Mouse (Mus musculus) cerebellum, adult 2 months (tissue): ENCODE data around the gene Crls1.

ENCODE experiments used
- CTCF ChIP-seq: fragments of 200-500 bp; IDR thresholded peaks from 2 replicates; pipeline ENCODE4 v1.5.1; 2011; ENCODE audit warnings: low read depth, mild to moderate bottlenecking, control low read depth, low read length, moderate library complexity, borderline replicate concordance; ENCODE audit not compliant: insufficient read depth
- POLR2A ChIP-seq: fragments of 200-500 bp; IDR thresholded peaks from 2 replicates; pipeline ENCODE4 v1.6.1; 2011; ENCODE audit warnings: low read length, control low read depth, borderline replicate concordance; ENCODE audit not compliant: insufficient read depth

GRCm38 (mm10) chr2:132867521-132867920 lies 21.1 kb downstream of the Crls1 start:
- TF ChIP-seq CTCF = no peak
- no peak for TF ChIP-seq POLR2A
